Mouse (Mus musculus): ENCODE results near the gene Calr3.

- TF ChIP-seq POLR2A (IDR thresholded peaks at IDR 0.05; ENCODE audit: low read depth, low read length) (no peak), TBP (conservative IDR thresholded peaks at IDR 0.05; ENCODE audit: low read depth, low read length) (no peak), POLR2AphosphoS2 (IDR thresholded peaks at IDR 0.05; ENCODE audit: low read depth, low read length) (no peak), MAZ (IDR thresholded peaks at IDR 0.05; ENCODE audit: low read depth, low read length) (no peak), EP300 (IDR thresholded peaks at IDR 0.05; ENCODE audit: low read length) (no peak), CHD1 (IDR thresholded peaks at IDR 0.05; ENCODE audit: low read depth, low read length) (no peak), CTCF (conservative IDR thresholded peaks at IDR 0.05 in 1 of 2, IDR thresholded peaks at IDR 0.05 in 1 of 2; ENCODE audit: low read depth in 2 of 2, low read length in 2 of 2) (peak in 1 of 2 experiments; percentile 22; a peak in 1 of 4 replicates), JUND (conservative IDR thresholded peaks at IDR 0.05; ENCODE audit: low read depth, low read length) (no peak), USF1 (IDR thresholded peaks at IDR 0.05; ENCODE audit: low read depth, low read length) (no peak), MXI1 (IDR thresholded peaks at IDR 0.05; ENCODE audit: low read depth, low read length) (no peak), CHD2 (IDR thresholded peaks at IDR 0.05; ENCODE audit: low read length) (no peak)
Observed at GRCm38 (mm10) chr8:72485456-72486199, 42.0 kb upstream of the Calr3 start.
